Mouse (Mus musculus): ENCODE measurements around the gene Wfdc13. TPM values are rescaled to one million over a fixed set of nuclear protein-coding genes. Genes with fewer than 3 reads are reported as not detected.
"Not testable (repeated sequence)": the region's sequence is repeated elsewhere in the genome, so short reads cannot be mapped to it uniquely, and the experiment has no call there.

Gene Wfdc13
- polyA plus RNA-seq, 1 experiment from 2014 or later: not detected

DNA sequence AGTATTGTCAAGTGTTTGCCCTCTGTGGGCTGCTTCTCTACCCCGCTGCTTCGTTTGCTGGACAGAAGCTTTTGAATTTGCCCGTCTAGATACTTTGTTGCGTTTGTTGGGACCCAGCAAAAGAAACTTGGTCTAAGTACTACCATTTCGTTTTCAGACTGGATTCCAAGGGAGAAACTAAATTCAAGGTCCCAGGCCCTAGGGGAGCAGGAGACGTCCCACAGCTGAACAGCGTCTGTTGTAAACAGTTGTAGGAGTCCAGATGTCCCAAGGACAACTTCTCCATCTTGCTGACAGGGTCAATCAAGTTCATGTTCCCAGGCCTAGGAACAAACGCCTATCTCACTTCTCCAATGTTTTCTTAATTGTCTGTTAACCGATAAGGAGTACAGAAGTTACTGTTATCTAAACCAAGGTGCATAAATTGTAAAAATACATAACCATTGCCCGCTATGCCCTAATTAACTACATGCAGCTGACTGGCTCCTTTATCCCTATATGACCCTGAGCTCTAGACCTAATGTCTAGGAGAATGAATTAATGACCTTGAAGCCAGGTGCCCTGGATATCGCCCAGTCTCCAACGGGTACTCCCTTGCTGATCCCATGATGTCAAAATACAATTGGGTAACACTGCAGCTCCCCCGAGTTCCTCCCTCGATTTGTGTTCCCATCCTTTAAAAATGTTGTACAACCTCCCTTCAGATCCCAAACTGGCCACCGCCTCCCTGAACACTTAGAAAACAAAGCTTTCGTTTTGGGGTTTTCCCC is 7.8 kb upstream of the Wfdc13 start:
- ATAC-seq (ENCODE audit: low FRiP score, low read depth): no peak
- no peak overlapping the region for H3K4me3 ChIP-seq
- 86% methylated on average over 16 of the region's 16 CpGs for WGBS
- H3K4me1 ChIP-seq: no peaks in the 10 kb centered on the region
- H3K4me2 ChIP-seq (replicated peaks): no peak overlapping the region
- H3K9me3 ChIP-seq: no peaks in the 10 kb centered on the region
- H3K27me3 ChIP-seq (replicated peaks): no peaks in the 10 kb centered on the region
- H3K9ac ChIP-seq: no peak overlapping the region
- H3K27ac ChIP-seq: no peak overlapping the region
- no peaks in the 10 kb centered on the region for H3K36me3 ChIP-seq

DNA sequence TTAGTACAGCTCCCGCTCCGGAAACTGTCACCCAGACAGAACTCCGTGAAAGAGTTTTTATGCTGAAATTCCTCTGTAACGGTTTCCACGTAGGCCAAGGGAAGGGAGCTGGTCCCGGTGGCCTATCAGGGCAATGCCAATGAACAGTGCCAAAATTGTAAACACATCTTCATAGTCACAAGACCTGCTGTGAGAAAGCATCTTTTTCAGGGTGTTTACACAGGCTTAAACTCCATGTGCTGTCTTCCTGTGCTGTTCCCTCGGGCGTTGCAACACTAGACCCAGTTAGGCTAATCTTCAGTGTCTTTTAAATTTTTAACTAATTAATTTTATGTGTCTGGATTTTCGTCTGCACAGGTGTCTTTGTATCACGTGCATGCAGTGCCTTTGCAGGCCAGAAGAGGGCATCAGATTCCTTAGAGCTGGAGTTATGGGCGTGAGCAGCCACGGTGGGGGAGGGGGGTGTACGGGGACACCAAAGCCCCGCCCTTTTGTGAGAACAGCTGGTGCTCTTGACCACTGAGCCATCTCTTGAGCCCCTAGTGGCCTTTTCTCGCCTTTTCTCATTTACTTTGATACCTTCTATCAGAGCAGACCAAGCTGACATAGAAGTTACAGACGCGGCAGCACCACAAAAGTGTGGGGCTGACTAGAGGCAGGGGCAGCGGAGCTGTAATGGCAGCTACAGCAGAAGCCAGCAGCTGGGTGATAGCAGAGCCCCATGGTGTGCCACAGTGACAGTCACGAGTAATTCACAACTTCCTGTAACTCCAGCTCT is 5.9 kb upstream of the Wfdc13 start:
- Histone ChIP-seq H3K27ac (no peak overlapping the region), H3K4me1 (no peaks in the 10 kb centered on the region), H3K9ac (no peak overlapping the region), H3K36me3 (no peaks in the 10 kb centered on the region), H3K9me3 (no peaks in the 10 kb centered on the region), H3K4me2 (replicated peaks) (peak overlapping the region; percentile 55), H3K27me3 (replicated peaks) (no peaks in the 10 kb centered on the region), H3K4me3 (peak overlapping the region; percentile 13; the same call in 1 of the 2 replicates)
- 22% methylated on average over 19 of the region's 19 CpGs for WGBS
- ATAC-seq (ENCODE audit: low FRiP score, low read depth): peak; percentile 65

- Histone ChIP-seq H3K27me3 (replicated peaks) (no peaks in the 10 kb centered on the region), H3K9me3 (no peaks in the 10 kb centered on the region), H3K27ac (no peak overlapping the region), H3K9ac (no peak overlapping the region), H3K36me3 (no peaks in the 10 kb centered on the region), H3K4me3 (no peak overlapping the region), H3K4me1 (no peaks in the 10 kb centered on the region), H3K4me2 (replicated peaks) (no peak overlapping the region)
- ATAC-seq (ENCODE audit: low FRiP score, low read depth): no peak
- 41% methylated on average over 3 of the region's 3 CpGs for WGBS
These were observed 5.0 kb upstream of the Wfdc13 start for GRCm38 (mm10) chr2:164679906-164680305.

DNA sequence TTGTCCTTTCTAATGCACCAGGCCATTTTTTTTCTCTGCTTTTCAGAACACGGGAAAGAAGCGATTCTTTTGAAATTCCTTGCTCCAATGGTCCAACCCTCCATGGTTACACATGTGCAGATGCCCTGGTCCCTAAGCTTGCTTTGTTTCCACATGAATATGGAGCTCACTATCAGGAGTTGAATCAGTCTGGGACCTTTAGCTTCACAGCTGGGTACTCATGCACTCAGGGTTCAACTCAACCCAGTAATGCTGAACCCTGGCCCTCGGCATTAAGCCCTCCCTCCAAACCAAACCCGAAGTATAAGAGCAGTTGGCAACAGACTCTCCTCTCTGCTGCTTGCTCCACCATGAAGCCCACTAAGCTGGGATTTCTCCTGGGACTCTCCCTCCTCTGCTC is 13.3 kb downstream of the Wfdc13 start, which contains the start of gene Spint4:
Spint4 (plus strand) TSS at position 301 of the 400 bp plus-strand sequence.
- Histone ChIP-seq H3K9me3 (no peaks in the 10 kb centered on the region), H3K4me3 (no peak within 1 kb of the TSS), H3K27ac (no peak within 1 kb of the TSS), H3K4me2 (replicated peaks) (no peak within 1 kb of the TSS), H3K9ac (no peak within 1 kb of the TSS), H3K36me3 (no peaks in the 10 kb centered on the region), H3K4me1 (no peaks in the 10 kb centered on the region), H3K27me3 (replicated peaks) (no peaks in the 10 kb centered on the region)
- ATAC-seq (ENCODE audit: low FRiP score, low read depth): no peak
- WGBS: 74% methylated on average over 4 of the region's 4 CpGs

GRCm38 (mm10) chr2:164700959-164701358 is 16.1 kb downstream of the Wfdc13 start:
- Histone ChIP-seq H3K4me1 (no peaks in the 10 kb centered on the region), H3K36me3 (no peaks in the 10 kb centered on the region), H3K9me3 (no peaks in the 10 kb centered on the region), H3K4me2 (replicated peaks) (no peak overlapping the region), H3K27me3 (replicated peaks) (no peaks in the 10 kb centered on the region), H3K9ac (no peak overlapping the region), H3K4me3 (no peak overlapping the region), H3K27ac (no peak overlapping the region)
- 85% methylated on average over 5 of the region's 5 CpGs for WGBS
- no peak for ATAC-seq (ENCODE audit: low FRiP score, low read depth)

DNA sequence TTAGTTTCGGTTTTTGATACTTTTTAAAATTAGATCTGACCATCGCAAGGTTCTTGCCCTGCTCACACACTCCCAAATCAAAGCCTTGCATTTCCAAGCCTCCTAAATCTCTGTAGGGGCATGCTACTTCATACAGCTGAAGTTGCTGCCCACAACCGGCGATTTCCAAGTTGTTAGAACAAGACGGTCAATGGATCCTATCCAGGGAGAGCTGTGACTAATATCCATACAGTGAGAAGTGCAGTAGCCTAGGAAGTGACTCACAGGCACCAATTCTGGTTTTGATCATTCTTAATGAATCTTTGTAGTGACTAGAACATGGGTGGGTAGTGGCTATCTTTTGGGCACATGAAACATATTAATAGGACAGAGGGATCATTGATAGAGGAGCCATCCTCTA is 16.9 kb downstream of the Wfdc13 start:
- H3K4me1 ChIP-seq: no peaks in the 10 kb centered on the region
- no peak overlapping the region for H3K4me2 ChIP-seq (replicated peaks)
- H3K27ac ChIP-seq: no peak overlapping the region
- no peak overlapping the region for H3K4me3 ChIP-seq
- no peak overlapping the region for H3K9ac ChIP-seq
- no peak for ATAC-seq (ENCODE audit: low FRiP score, low read depth)
- H3K36me3 ChIP-seq: no peaks in the 10 kb centered on the region
- H3K9me3 ChIP-seq: no peaks in the 10 kb centered on the region
- WGBS: 89% methylated on average over 5 of the region's 5 CpGs
- no peaks in the 10 kb centered on the region for H3K27me3 ChIP-seq (replicated peaks)

- WGBS: 84% methylated on average over 5 of the region's 5 CpGs
- Histone ChIP-seq H3K27ac (no peak overlapping the region), H3K4me3 (no peak overlapping the region), H3K4me2 (replicated peaks) (no peak overlapping the region), H3K9me3 (no peaks in the 10 kb centered on the region), H3K27me3 (replicated peaks) (no peaks in the 10 kb centered on the region), H3K9ac (no peak overlapping the region), H3K36me3 (no peaks in the 10 kb centered on the region), H3K4me1 (no peaks in the 10 kb centered on the region)
- ATAC-seq (ENCODE audit: low FRiP score, low read depth): no peak
These were observed 19.3 kb downstream of the Wfdc13 start for GRCm38 (mm10) chr2:164704235-164704634.

DNA sequence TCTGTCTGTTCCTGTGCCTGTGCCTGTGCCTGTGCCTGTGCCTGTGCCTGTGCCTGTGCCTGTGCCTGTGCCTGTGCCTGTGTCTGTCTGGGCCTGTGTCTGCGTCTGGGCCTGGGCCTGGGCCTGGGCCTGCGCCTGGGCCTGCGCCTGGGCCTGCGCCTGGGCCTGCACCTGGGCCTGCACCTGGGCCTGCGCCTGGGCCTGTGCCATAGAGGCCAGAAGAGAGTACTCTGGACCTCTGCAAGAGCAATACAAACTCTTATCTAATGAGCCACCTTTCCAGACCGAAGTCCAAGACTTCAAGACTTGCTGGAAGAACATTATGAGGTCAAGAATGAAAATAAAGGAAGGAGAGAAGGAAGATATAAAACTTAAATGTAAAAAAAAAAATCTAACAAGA is 20.4 kb downstream of the Wfdc13 start:
- 92% methylated on average over 6 of the region's 6 CpGs for WGBS
- no peak for ATAC-seq (ENCODE audit: low FRiP score, low read depth)
- Histone ChIP-seq H3K4me1 (no peaks in the 10 kb centered on the region), H3K4me2 (replicated peaks) (no peak overlapping the region), H3K9ac (no peak overlapping the region), H3K27ac (no peak overlapping the region), H3K27me3 (replicated peaks) (no peaks in the 10 kb centered on the region), H3K4me3 (no peak overlapping the region), H3K36me3 (no peaks in the 10 kb centered on the region), H3K9me3 (no peaks in the 10 kb centered on the region)

DNA sequence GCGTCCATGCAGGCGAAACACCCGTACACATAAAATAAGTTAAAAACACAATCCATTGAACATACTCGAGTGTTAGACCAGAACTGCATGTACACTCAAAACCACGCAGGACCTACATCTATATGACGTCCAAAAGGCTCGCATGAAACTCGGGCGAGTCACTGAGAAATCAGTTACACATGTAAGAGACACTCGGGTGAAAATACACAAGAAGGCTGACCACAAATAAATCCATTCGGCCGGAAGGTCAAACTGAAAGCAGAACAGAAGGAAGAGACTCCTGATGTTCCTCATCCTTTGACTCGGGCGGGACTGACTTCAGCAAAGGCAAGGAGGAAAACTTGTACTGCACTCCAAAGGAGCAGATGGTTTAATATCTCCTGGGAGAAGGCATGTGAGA is 21.1 kb downstream of the Wfdc13 start:
- Histone ChIP-seq H3K36me3 (no peaks in the 10 kb centered on the region), H3K4me2 (replicated peaks) (no peak overlapping the region), H3K27me3 (replicated peaks) (no peaks in the 10 kb centered on the region), H3K27ac (no peak overlapping the region), H3K9me3 (no peaks in the 10 kb centered on the region), H3K9ac (no peak overlapping the region), H3K4me1 (no peaks in the 10 kb centered on the region), H3K4me3 (no peak overlapping the region)
- WGBS: 91% methylated on average over 14 of the region's 14 CpGs
- ATAC-seq (ENCODE audit: low FRiP score, low read depth): no peak

DNA sequence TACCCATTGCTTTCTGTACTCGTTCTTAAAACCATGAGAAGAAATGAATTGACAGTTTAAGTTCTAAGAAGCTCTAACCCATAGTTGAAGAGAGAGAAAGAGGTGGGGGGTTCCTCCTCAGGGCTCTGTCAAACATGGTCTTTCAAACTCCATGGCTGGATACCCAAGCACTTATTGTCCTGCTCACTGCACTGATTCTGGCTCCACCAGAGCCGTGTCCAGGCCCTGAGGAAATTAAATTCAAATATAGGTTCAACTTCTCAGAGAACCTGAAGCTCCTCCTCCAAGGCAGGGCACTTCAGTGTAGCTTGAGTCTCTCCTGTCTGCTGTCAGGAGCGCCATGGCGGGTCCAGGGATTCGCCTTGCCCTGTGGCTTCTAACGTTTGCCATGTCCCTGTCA is 30.1 kb downstream of the Wfdc13 start, which contains the start of gene Spint5:
Spint5 (plus strand) TSS at position 301 of the 400 bp plus-strand sequence.
- Histone ChIP-seq H3K9ac (no peak within 1 kb of the TSS), H3K4me1 (no peaks in the 10 kb centered on the region), H3K36me3 (no peaks in the 10 kb centered on the region), H3K27me3 (replicated peaks) (no peaks in the 10 kb centered on the region), H3K9me3 (no peaks in the 10 kb centered on the region), H3K4me3 (no peak within 1 kb of the TSS), H3K27ac (no peak within 1 kb of the TSS), H3K4me2 (replicated peaks) (no peak within 1 kb of the TSS)
- WGBS: 81% methylated on average over 6 of the region's 6 CpGs
- ATAC-seq (ENCODE audit: low FRiP score, low read depth): no peak

DNA sequence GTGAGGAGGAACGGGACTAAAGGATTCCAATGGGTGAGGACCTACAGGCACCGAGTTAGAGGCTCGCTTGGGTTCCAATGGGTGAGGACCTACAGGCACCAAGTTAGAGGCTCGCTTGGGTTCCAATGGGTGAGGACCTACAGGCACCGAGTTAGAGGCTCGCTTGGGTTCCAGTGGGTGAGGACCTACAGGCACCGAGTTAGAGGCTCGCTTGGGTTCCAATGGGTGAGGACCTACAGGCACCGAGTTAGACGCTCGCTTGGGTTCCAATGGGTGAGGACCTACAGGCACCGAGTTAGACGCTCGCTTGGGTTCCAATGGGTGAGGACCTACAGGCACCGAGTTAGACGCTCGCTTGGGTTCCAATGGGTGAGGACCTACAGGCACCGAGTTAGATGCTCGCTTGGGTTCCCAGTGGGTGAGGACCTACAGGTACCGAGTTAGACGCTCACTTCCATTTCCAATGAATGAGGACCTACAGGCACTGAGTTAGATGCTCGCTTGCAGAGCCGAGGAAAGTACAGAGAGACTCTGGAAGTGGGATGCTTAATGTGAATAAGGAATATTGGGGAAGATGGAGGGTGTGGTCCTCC is 31.4 kb downstream of the Wfdc13 start:
- H3K9ac ChIP-seq; H3K4me2 ChIP-seq (replicated peaks); H3K4me1 ChIP-seq; H3K27ac ChIP-seq; ATAC-seq (ENCODE audit: low FRiP score, low read depth); H3K9me3 ChIP-seq; H3K36me3 ChIP-seq; H3K4me3 ChIP-seq; H3K27me3 ChIP-seq (replicated peaks): not testable (repeated sequence)
- WGBS: 92% methylated on average over 23 of the region's 23 CpGs

DNA sequence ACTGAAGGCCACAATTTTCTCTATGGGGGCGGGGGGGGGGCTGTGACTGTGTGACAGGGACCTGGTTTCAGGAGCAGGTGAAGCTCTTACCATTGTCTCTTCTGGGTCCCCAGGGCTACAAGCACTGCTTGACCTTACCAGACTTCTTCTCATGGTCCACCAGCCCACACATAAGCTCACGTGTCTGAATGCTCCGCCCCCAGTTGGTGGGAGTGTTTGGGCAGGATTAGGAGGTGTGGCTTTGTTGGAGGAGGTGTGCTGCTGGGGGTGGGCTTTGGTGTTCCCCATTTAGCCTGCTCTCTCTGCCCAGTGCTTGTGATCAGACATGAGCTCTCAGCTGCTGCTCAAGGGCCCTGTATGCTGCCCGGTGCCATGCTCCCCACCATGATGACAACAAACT is 38.4 kb downstream of the Wfdc13 start:
- WGBS: 70% methylated on average over 4 of the region's 4 CpGs
- Histone ChIP-seq H3K27ac (no peak overlapping the region), H3K9ac (no peak overlapping the region), H3K4me3 (no peak overlapping the region), H3K4me1 (no peaks in the 10 kb centered on the region), H3K27me3 (replicated peaks) (no peaks in the 10 kb centered on the region), H3K9me3 (no peaks in the 10 kb centered on the region), H3K4me2 (replicated peaks) (no peak overlapping the region), H3K36me3 (no peaks in the 10 kb centered on the region)
- ATAC-seq (ENCODE audit: low FRiP score, low read depth): no peak

Data from neural tube, embryonic 12.5 days (tissue).